Comparison of ENCODE assay signal across 22 mouse cellular contexts in genomic region chr10:95532916-95533315, GRCm38 (mm10). TPM values are rescaled to one million over a fixed set of nuclear protein-coding genes. Genes with fewer than 3 reads are reported as not detected.
A peak's percentile ranks its signal among the peaks of the same experiment; 100 is the strongest.
DNase-seq lines count a peak whose midpoint lies in the region; ATAC-seq and TF ChIP-seq lines count a peak whose summit lies in the region.
"Had no signal": no experiment of that assay in that cellular context is flagged by ENCODE, and none has a peak within 500 bp of the region (broad histone marks: within the 10 kb centered on the region; RNA-seq: fewer than 3 reads in every experiment).

No protein-coding gene starts in this region.

- peaks cover 5 to 47% of the 10 kb centered on the region in 2 experiments for H3K4me1 ChIP-seq in heart, embryonic 14.5 days (ENCODE audit: control insufficient read depth in 2 of 2, insufficient read depth in 2 of 2, low read length in 2 of 2)
- H3K4me1 ChIP-seq in lung, postnatal 0 days (ENCODE audit: insufficient read depth, low read depth, low read length): no peaks in the 10 kb centered on the region

- no peak for TF ChIP-seq EP300 in lung, postnatal 0 days (IDR thresholded peaks at IDR 0.05)

- intact Hi-C loops in gastrocnemius, adult 2 months (cut with DNase I): no loop called here
- intact Hi-C loops in heart, postnatal 14 days (cut with DNase I): no loop called here

- WGBS in heart, embryonic 14.5 days: 65% methylated on average over 5 of the region's 5 CpGs
- WGBS in lung, postnatal 0 days: 83% methylated on average over 5 of the region's 5 CpGs

- no peak for ATAC-seq in heart, embryonic 14.5 days (ENCODE audit: insufficient number of reproducible peaks, insufficient read depth, low FRiP score, low read depth)
- 0 out of 2 replicates have a peak, but pooled peaks have one; percentile 21 for ATAC-seq in lung, postnatal 0 days
- no peak for ATAC-seq in monocyte, adult 5-6 weeks (replicated peaks; ENCODE audit: insufficient number of reproducible peaks, low FRiP score, low TSS enrichment, poor library complexity, severe bottlenecking)
- ATAC-seq: forebrain, postnatal 0 days had no signal

- no peaks in the 10 kb centered on the region for H3K9me3 ChIP-seq in heart, embryonic 14.5 days (ENCODE audit: control insufficient read depth, low read length)
- no peaks in the 10 kb centered on the region for H3K9me3 ChIP-seq in lung, postnatal 0 days (ENCODE audit: low read length)
- H3K9me3 ChIP-seq: hindbrain, embryonic 15.5 days; limb, embryonic 15.5 days; lung, embryonic 15.5 days; midbrain, embryonic 12.5 days; neural tube, embryonic 12.5 days had no signal

- H3K36me3 ChIP-seq in heart, embryonic 14.5 days (ENCODE audit: control insufficient read depth, insufficient read depth, low read length): no peaks in the 10 kb centered on the region
- no peaks in the 10 kb centered on the region for H3K36me3 ChIP-seq in lung, postnatal 0 days (ENCODE audit: insufficient read depth, low read length)
- H3K36me3 ChIP-seq: hindbrain, embryonic 15.5 days; limb, embryonic 15.5 days; lung, embryonic 15.5 days; midbrain, embryonic 12.5 days; neural tube, embryonic 12.5 days had no signal

- no peak overlapping the region for H3K4me2 ChIP-seq in heart, embryonic 14.5 days (ENCODE audit: low read length)
- H3K4me2 ChIP-seq in lung, postnatal 0 days (replicated peaks; ENCODE audit: low read depth, low read length): no peak overlapping the region
- H3K4me2 ChIP-seq: hindbrain, embryonic 15.5 days; limb, embryonic 15.5 days; lung, embryonic 15.5 days; midbrain, embryonic 12.5 days; neural tube, embryonic 12.5 days had no signal

- no peak overlapping the region for H3K4me3 ChIP-seq in gastrocnemius, adult 2 months
- H3K4me3 ChIP-seq in heart, embryonic 14.5 days (ENCODE audit: control insufficient read depth in 1 of 2, insufficient read depth in 1 of 2, low read depth in 1 of 2, low read length in 2 of 2): no peak overlapping the region
- no peak overlapping the region for H3K4me3 ChIP-seq in lung, postnatal 0 days (ENCODE audit: low read depth, low read length)
- H3K4me3 ChIP-seq: hindbrain, embryonic 15.5 days; limb, embryonic 15.5 days; lung, embryonic 15.5 days; midbrain, embryonic 12.5 days; neural tube, embryonic 12.5 days had no signal

- TF ChIP-seq CTCF in gastrocnemius, adult 2 months (IDR thresholded peaks at IDR 0.05): no peak
- TF ChIP-seq CTCF in lung, postnatal 0 days (IDR thresholded peaks at IDR 0.05): no peak

- no peak for DNase-seq in gastrocnemius, adult 2 months
- no peak for DNase-seq in gastrocnemius, adult 18-20 months (ENCODE audit: low spot score)
- DNase-seq in heart, postnatal 14 days: no peak
- DNase-seq in lung, postnatal 0 days (ENCODE audit: low spot score): no peak
- no peak for DNase-seq in lung, postnatal 25 days (ENCODE audit: low spot score)
- peak; percentile 77 for DNase-seq in fibroblast of lung, adult 2 months (ENCODE audit: low read depth)
- DNase-seq: cerebellum, adult 11-12 months; cerebellum, postnatal 14 days; forebrain, postnatal 0 days; gastrocnemius, postnatal 36 days; kidney, adult 9 months; layer of hippocampus, adult 9-11 months; left cerebral cortex, postnatal 4 days; right cerebral cortex, postnatal 14 days had no signal

- no peaks in the 10 kb centered on the region for H3K27me3 ChIP-seq in heart, embryonic 14.5 days (ENCODE audit: control insufficient read depth, insufficient read depth, low read length)
- H3K27me3 ChIP-seq in lung, postnatal 0 days (replicated peaks; ENCODE audit: insufficient read depth, low read length): no peaks in the 10 kb centered on the region
- H3K27me3 ChIP-seq: hindbrain, embryonic 15.5 days; limb, embryonic 15.5 days; lung, embryonic 15.5 days; midbrain, embryonic 12.5 days; neural tube, embryonic 12.5 days had no signal

- peak overlapping the region; percentile 74 for H3K27ac ChIP-seq in gastrocnemius, adult 2 months
- peak overlapping the region; percentile 24 to 29; a peak in 3 of 4 replicates for H3K27ac ChIP-seq in heart, embryonic 14.5 days (replicated peaks in 1 of 2; ENCODE audit: control insufficient read depth in 1 of 2, insufficient read depth in 1 of 2, low read depth in 2 of 2, low read length in 2 of 2)
- H3K27ac ChIP-seq in lung, postnatal 0 days (ENCODE audit: low read length): no peak overlapping the region
- H3K27ac ChIP-seq: hindbrain, embryonic 15.5 days; liver, embryonic 14.5 days; lung, embryonic 15.5 days; midbrain, embryonic 12.5 days; neural tube, embryonic 12.5 days had no signal

- H3K9ac ChIP-seq in heart, embryonic 14.5 days (ENCODE audit: low read length): no peak overlapping the region
- no peak overlapping the region for H3K9ac ChIP-seq in lung, postnatal 0 days (replicated peaks; ENCODE audit: low read depth)
- H3K9ac ChIP-seq: forebrain, postnatal 0 days; hindbrain, embryonic 15.5 days; limb, embryonic 15.5 days; liver, embryonic 14.5 days; lung, embryonic 15.5 days; midbrain, embryonic 12.5 days; neural tube, embryonic 12.5 days had no signal

RNA-seq across cellular contexts. Expression of gene Ube2n, which starts 18.0 kb away (rescaled TPM):
- total RNA-seq in gastrocnemius, adult 2 months (2021): 10 to 100 TPM; 71.3 to 75.6 TPM
- 10 to 100 TPM; 65.4 to 75.4 TPM for total RNA-seq in gastrocnemius, adult 18-20 months (2021)
- polyA plus RNA-seq in heart, embryonic 14.5 days (2014; fragmentation: Nextera tagmentation; extraction: Ambion mirVana): 255 and 263 TPM in 2 replicates
- 100 to 1,000 TPM in 1 of 2 experiments, 10 to 100 TPM in 1; 96.8 to 101 TPM for total RNA-seq in heart, postnatal 14 days (2021)
- 179 and 189 TPM in 2 replicates for polyA plus RNA-seq in lung, postnatal 0 days (2015; fragmentation: Nextera tagmentation; extraction: Ambion mirVana)
- 101 to 144 TPM (median 135 TPM) in 3 replicates for total RNA-seq in monocyte, adult 5-6 weeks (2017)

RNA-seq across cellular contexts. Expression of gene Nudt4, which starts 31.0 kb away (rescaled TPM):
- 100 to 1,000 TPM; 182 to 332 TPM for total RNA-seq in gastrocnemius, adult 2 months (2021)
- total RNA-seq in gastrocnemius, adult 18-20 months (2021): 100 to 1,000 TPM; 287 to 374 TPM
- 97.2 and 101 TPM in 2 replicates for polyA plus RNA-seq in heart, embryonic 14.5 days (2014; fragmentation: Nextera tagmentation; extraction: Ambion mirVana)
- total RNA-seq in heart, postnatal 14 days (2021): 100 to 1,000 TPM; 270 to 280 TPM
- 50.3 and 53.9 TPM in 2 replicates for polyA plus RNA-seq in lung, postnatal 0 days (2015; fragmentation: Nextera tagmentation; extraction: Ambion mirVana)
- 60.2 to 71.0 TPM (median 66.3 TPM) in 3 replicates for total RNA-seq in monocyte, adult 5-6 weeks (2017)

RNA-seq across cellular contexts. Expression of gene Mrpl42, which starts 31.2 kb away (rescaled TPM):
- total RNA-seq in gastrocnemius, adult 2 months (2021): 100 to 1,000 TPM; 307 to 392 TPM
- 100 to 1,000 TPM; 309 to 340 TPM for total RNA-seq in gastrocnemius, adult 18-20 months (2021)
- 657 and 673 TPM in 2 replicates for polyA plus RNA-seq in heart, embryonic 14.5 days (2014; fragmentation: Nextera tagmentation; extraction: Ambion mirVana)
- total RNA-seq in heart, postnatal 14 days (2021): 100 to 1,000 TPM; 369 to 371 TPM
- 159 and 163 TPM in 2 replicates for polyA plus RNA-seq in lung, postnatal 0 days (2015; fragmentation: Nextera tagmentation; extraction: Ambion mirVana)
- 39.1 to 48.3 TPM (median 43.7 TPM) in 3 replicates for total RNA-seq in monocyte, adult 5-6 weeks (2017)
